Mouse (Mus musculus): ENCODE data around the gene Zc3h10.

Zc3h10 gene

GRCm38 (mm10) chr10:128495903-128496302 lies 51.7 kb downstream of the Zc3h10 start:
- no peak for DNase-seq (ENCODE audit: low read depth)

- DNase-seq (ENCODE audit: low read depth): peak; percentile 34
Observed at GRCm38 (mm10) chr10:128495270-128495669, 52.3 kb downstream of the Zc3h10 start.

- DNase-seq (ENCODE audit: low read depth): peak; percentile 51
Observed at GRCm38 (mm10) chr10:128494667-128495245, 52.8 kb downstream of the Zc3h10 start.

- peak; percentile 100 for DNase-seq (ENCODE audit: low read depth)
Observed at GRCm38 (mm10) chr10:128493695-128494666, 53.6 kb downstream of the Zc3h10 start, which contains the start of gene Myl6. TSS of gene Myl6 (minus strand) at chr10:128494145.

GRCm38 (mm10) chr10:128493319-128493694 lies 54.3 kb downstream of the Zc3h10 start:
- DNase-seq (ENCODE audit: low read depth): no peak

- peak; percentile 93 for DNase-seq (ENCODE audit: low read depth)
Observed at GRCm38 (mm10) chr10:128492633-128493311, 54.8 kb downstream of the Zc3h10 start.

- peak; percentile 17 for DNase-seq (ENCODE audit: low read depth)
Observed at GRCm38 (mm10) chr10:128492051-128492450, 55.5 kb downstream of the Zc3h10 start.
